Mouse (Mus musculus): ENCODE results near the gene Plekhm3.

The Plekhm3 gene

DNA sequence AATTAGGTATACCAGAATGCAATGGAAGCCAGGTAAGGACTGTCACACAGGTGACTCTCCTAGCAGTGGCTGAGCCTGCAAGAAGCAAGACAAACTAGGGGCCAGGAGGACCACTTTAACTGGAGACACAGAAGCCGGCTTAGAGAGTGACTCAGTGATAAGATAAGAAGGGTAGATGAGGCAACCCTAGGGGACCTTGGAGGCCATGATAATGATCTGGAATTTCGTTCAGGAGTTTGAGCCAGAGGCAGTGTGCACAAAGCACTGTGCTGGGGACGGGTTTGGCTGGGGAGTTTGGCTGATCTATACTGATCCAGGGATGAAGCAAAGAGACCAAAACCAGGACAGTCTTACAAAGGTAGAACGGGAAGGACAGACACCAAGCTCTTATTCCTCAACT is 195.0 kb downstream of the Plekhm3 start:
- no peak for DNase-seq (ENCODE audit: low spot score)

GRCm38 (mm10) chr1:64757766-64758165 is 198.9 kb downstream of the Plekhm3 start:
- DNase-seq (ENCODE audit: low spot score): no peak

GRCm38 (mm10) chr1:64757254-64757653 is 199.4 kb downstream of the Plekhm3 start:
- no peak for DNase-seq (ENCODE audit: low spot score)

- no peak for DNase-seq (ENCODE audit: low spot score)
Measured at GRCm38 (mm10) chr1:64756640-64757030, 200.0 kb downstream of the Plekhm3 start.

GRCm38 (mm10) chr1:64755971-64756639 is 200.5 kb downstream of the Plekhm3 start:
- DNase-seq (ENCODE audit: low spot score): no peak

- DNase-seq (ENCODE audit: low spot score): no peak
Measured at GRCm38 (mm10) chr1:64754658-64755057, 202.0 kb downstream of the Plekhm3 start.

DNA sequence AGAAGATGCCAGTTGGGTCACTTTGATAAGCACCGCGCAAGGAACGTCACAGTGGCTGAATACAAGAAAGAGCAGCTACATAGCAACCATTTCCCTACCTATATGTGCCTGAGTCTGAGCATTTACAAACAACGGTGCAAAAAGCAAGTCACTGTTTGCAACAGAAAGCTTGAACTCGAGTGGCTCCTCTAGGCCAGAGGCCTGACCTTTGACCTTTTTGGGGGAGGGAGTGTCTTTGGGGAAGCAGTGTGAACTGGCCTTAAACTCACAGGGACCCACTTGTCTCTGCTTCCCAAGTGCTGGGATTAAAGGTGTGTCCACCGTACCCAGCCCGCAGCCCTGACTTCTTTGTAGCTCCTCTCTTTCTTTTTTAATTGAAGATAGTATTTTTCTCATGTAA is 203.0 kb downstream of the Plekhm3 start:
- DNase-seq (ENCODE audit: low spot score): no peak

GRCm38 (mm10) chr1:64753109-64753508 is 203.5 kb downstream of the Plekhm3 start:
- no peak for DNase-seq (ENCODE audit: low spot score)

DNA sequence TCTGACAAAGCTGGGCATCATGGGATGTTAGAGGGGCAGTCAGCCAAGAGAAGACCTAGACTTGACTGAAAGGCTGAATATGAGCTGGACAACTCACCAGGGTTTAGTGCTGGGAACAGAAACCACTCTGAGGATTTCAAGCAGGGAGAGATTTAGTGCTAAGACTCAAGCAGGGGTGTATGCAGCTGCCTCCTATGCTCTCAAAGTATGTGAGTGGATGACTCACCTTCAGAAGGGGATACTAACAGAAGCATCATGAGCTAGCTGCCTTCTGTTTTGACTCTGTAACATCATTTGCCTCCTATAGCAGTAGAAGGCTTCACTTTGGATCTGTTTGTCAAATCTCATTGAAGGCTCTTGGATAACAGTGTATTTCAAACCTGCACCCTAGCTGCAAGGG is 212.0 kb downstream of the Plekhm3 start:
- no peak for DNase-seq (ENCODE audit: low spot score)

- DNase-seq (ENCODE audit: low spot score): no peak
Measured at GRCm38 (mm10) chr1:64742741-64743408, 213.7 kb downstream of the Plekhm3 start.

- DNase-seq (ENCODE audit: low spot score): peak; percentile 26
Measured at GRCm38 (mm10) chr1:64738661-64739082, 218.0 kb downstream of the Plekhm3 start.

GRCm38 (mm10) chr1:64738180-64738555 is 218.5 kb downstream of the Plekhm3 start:
- DNase-seq (ENCODE audit: low spot score): no peak

DNA sequence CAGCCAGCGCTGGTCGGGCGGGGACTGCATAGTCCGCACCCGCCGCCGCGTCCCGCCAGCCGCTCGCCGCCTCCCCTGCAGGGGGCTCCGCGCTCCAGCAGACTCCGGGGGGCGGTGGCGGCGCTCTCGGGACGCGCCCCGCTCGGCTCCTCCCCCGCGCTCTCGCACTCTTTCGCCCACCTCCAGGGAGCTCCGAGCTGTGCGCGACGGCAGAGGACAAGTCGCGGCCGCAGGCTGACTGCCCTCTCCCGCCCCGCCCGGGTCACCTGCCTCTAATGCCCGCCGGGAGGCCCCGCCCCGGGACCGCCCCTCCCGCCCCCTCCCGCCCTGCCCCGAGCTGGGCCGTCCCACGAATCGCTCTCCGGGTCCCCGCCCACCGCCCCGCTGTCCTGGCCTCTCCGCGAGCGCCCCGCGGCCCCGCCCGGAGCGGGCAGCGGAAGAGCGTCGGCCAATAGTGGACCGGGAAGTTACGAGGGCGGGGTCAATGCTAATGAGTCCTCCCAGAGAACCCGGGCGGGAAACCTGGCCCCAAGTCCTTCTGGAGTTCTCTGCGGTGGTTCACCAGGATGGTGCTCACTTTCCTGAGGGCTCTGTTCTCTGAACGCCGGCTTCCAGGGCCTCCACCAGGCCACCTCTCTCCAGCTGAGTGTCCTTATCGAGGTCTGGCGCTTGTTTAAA is 219.0 kb downstream of the Plekhm3 start, which contains the start of gene Fzd5:
Gene Fzd5, minus strand, starts transcription at position 250 of the 678 bp plus-strand sequence.
- DNase-seq (ENCODE audit: low spot score): peak; percentile 93

DNA sequence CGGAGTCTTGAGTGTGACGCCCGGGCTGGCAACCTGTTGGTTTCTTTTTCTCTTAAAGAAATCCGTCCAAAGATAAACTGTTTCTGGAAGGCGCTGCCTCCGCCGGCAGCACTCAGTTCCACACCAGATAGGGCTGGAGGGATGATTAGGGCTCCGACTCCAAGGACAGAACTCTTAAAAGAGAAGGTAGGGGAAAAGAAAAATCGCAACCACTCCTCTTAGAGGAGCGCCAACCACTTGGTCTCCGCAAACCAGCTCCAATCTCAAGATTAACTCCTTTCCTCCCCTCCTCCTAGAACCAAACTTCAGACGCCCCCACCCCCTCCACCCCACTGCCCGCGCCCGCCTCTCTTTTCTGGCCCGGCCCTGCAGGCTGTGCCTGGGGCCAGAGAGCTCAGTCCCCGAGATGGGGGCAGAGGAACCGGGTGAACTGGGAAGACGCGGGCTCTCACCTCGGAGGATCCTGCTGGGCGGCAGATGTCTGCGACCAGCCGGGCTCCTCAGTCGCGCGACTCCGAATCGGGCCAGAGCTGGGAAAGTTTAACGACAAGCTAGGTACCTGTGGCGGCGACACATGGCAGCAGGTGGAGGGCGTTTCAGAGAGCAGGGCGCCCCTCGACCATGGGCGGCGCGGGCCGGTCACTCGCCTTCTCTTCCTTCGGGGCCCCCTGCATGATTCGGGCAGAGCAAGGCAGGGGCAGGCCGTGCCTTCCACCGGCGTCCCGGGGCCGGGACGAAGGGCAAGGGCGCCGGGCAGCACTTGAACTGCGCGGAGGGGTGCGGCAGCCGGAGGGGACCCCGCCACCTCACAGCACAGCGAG is 219.7 kb downstream of the Plekhm3 start:
- DNase-seq (ENCODE audit: low spot score): peak; percentile 40

Data from testis, postnatal 14 days (tissue).